Mouse (Mus musculus) megakaryocyte-erythroid progenitor cell, adult 5-6 weeks (primary cell): Measurements from ENCODE around the gene C2cd3. TPM values are rescaled to one million over a fixed set of nuclear protein-coding genes. Genes with fewer than 3 reads are reported as not detected.
A peak's percentile ranks its signal among the peaks of the same experiment; 100 is the strongest.

Experiments
- ATAC-seq: replicated peaks from 2 replicates; pipeline ENCODE4 v1.8.0; 2016; ENCODE audit warnings: mild to moderate bottlenecking, inconsistent platforms; ENCODE audit not compliant: severe bottlenecking, poor library complexity, low FRiP score, low TSS enrichment
- total RNA-seq, 2 experiments: library from RNA; stranded (forward) in 1 of 2; stranded (reverse) in 1 of 2; fragments of 200-1000, 215-1000 nt in 1 of 2; fragments of >200 nt in 1 of 2; fragmentation: Nextera tagmentation in 1 of 2; gene quantifications; 2 replicates each; pipeline ENCODE4 v1.2.3; 2014 to 2017

The C2cd3 gene
- total RNA-seq, 2 experiments from 2014 or later, result 32.6 to 57.6 TPM

DNA sequence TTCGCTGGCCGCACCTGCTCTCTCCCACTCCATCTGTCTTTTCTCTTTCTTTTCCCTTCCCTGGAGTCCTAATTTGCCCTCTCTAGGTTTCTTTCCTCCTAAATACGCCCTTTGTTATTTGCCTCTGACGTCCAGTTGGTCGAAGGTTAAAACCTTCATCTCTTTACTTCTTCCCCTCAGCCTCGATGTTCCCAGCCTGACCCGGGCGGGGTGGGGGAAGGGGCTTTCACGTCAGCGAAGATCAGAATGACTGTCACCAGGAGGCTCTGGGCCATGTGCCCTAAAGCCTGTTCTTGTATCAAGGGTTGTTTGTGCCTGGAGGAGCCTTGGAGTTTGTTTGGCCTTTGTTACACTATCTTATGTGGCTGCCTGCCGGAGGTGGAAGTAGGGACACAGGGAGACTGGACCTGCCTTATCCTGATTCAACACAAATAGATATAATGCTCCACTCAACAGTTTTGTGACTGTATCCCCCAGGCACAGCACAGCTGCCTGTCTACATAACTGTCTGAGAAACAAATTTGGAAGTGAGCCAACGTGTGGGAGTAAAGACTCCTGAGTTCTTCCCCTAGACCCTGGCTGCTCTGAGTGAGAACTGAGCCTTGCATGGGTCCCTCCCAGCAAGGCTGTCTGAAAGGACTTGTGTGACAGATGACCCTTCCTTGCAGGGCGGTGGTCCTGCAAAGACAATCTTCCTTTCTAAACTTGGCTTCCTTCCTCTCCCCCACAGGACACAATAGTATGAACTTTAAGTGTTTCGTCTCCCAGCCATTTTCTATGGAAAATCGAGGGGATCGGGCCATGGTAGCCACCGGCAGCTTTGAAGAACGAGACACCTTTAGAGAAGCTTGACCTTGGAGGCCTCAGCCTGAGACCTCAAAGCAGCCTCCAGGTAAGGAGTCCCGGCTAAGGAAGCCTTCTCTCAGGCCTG lies 121.7 kb downstream of the C2cd3 start:
- ATAC-seq, result peak; percentile 24

DNA sequence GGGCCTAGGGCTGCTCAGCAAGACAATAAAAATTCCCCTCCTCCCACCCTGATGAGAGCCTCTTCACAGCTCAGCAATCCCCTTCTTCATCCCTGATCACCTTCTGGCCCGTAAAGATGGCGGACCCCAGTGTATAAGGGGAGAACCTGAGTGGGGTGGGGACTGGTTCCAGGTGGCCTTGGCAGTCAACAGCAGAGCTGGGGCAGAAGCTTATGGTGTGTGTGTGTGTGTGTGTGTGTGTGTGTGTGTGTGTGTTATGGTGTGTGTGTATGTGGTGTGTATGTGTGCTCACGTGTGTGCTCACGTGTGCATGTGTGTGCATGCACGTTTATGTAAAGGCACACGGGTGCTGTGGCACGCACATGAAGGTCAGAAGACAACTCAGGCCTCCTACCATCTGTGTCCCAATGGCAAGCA lies 122.4 kb downstream of the C2cd3 start:
- no peak for ATAC-seq

DNA sequence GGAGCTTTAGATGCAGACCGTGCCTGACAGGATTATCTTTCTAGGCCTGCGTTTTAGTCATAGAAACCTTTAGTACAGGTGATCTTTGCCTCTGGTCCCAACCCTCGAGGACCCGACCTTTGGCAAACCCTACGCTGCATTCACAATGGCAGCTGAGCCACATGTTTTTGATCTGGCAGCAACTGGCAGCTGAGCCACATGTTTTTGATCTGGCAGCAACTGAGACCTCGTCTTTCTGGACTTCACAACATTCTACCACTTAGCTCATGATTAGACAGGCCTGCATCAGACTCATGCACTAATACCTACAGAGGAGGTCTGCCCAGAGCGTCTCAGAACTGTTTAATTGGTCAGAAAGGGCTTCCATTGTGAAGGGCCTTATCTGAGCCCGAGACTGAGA lies 123.0 kb downstream of the C2cd3 start:
- ATAC-seq, result no peak

DNA sequence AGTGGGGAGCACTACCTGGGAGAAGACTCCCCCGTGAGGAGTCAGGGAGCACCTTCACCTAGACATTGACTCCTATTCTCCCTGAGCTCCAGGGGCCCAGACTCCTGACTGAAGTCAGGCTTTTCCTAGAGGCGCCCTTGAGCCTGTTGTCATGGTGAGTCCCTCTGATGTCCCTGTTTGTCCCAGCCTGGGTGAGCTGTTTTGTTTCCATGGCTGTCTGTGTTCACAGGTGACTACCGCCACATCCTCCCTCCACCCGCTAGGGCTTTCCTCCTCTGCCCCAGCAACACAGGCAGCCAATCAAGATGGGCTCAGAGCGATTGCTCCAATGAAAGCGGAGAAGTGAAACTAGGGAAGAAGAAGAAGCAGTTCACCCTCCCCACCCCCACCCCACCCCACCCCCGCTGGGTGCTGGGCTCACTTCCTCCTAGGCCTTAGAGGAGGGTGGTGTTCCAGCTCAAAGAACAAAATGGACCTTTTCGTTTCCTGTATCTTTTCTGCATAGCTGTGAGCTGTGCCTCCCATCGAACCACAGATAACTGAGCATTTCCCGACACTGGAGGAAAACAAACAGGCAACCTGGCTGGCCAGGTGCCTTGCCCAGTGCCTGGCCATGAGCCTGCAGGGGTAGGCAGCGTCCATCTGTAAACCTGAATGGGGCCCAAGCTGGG lies 123.7 kb downstream of the C2cd3 start:
- ATAC-seq, result peak; percentile 49

GRCm38 (mm10) chr7:100496371-100496770 lies 124.3 kb downstream of the C2cd3 start:
- no peak for ATAC-seq

DNA sequence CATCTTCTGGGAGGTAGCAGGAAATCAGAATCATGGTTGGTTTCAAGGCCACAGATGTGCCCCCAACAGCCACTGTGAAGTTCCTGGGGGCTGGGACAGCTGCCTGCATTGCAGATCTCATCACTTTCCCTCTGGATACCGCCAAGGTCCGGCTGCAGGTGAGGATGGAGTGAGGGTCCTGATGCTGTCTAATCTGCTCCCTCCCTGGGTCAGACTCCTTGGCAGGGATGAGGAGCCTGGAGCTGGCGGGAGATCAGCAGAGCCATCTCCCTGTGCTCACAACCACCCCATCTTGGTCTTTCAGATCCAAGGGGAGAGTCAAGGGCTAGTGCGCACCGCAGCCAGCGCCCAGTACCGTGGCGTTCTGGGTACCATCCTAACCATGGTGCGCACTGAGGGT lies 124.8 kb downstream of the C2cd3 start:
- no peak for ATAC-seq

- no peak for ATAC-seq
Observed at GRCm38 (mm10) chr7:100497402-100497801, 125.4 kb downstream of the C2cd3 start.

DNA sequence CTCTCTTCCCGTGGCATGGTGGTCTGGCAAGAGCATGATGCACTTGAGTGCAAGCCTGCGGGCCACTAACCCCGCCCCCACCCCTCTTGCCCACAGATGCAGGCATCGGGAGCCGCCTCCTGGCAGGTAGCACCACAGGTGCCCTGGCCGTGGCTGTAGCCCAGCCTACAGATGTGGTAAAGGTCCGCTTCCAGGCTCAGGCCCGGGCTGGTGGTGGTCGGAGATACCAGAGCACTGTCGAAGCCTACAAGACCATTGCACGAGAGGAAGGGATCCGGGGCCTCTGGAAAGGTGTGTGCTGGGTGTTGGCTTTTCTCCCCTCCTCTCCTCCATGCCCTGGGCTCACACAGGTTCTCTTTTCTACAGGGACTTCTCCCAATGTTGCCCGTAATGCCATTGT lies 125.9 kb downstream of the C2cd3 start:
- no peak for ATAC-seq

- no peak for ATAC-seq
Observed at GRCm38 (mm10) chr7:100499465-100499864, 127.4 kb downstream of the C2cd3 start.

DNA sequence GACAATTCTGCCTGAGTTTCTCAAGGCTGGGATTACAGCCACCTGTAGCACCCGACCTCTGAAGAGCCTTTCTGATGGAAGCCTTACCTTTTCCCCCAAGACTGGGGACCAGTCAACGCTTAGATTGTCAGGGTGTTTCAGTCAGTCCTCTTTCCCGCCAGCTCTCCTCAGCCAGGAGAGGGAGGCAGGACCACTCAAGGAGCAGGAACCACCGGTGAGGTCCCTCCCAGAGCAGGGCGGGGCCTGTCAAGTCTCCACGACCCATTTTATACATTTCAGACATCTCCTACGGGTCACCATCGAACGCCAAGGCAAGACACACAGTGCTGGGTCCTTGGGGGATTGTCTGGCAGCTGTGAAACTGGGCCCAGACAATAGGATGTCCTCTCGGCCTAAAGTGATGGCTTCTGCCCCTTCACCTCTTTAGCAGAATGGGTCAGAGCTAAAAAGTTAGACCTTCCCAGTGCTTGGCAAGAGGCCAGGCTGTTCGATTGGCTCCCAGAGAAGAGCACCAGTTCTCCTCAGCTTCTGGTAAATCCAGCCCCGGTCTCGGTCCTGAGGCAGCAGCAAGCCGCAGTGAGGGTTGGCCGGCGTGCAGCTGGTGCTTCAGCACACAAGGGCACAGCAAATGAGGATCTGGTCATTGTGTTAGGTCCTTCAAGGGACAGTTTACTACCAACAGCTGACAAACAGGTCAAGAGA lies 128.4 kb downstream of the C2cd3 start:
- no peak for ATAC-seq

DNA sequence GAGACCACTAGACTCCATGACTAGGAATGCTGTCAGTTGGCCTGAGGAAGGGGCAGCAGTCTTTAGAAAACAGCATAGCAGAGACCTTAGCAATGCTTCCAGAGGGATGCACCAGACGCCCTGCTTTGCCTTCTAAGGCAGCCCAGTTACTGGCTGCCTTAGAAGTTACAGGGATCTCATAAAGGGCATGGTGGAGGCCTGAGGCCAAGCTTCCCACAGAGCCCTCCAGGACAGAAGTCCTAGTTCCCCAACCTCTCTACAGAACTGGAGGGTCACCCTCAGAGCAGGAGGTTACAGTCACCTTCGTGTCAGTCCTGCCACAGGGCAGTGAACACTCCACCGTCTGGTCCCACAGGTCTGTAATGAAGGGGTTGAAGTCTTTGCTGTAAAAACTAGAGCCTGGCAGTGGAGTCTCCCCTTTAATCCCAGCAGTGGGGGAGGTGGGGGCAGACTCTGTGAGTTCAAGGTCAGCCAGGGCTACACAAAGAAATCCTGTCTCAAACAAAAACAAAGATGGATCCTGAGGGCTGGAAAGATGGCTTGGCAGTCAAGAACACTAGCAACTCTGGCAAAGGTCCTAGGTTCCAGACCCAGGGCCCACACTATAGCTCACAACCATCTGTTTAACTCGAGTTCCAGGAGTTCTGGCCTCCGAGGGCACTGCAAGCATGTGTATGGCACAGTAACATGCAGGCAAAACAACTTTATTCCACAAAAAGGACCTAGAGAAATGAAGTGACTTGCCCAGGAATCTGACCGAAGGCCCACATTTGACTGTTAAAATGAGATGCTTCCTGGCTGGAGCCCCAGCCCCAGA lies 129.2 kb downstream of the C2cd3 start:
- ATAC-seq, result no peak

- no peak for ATAC-seq
Observed at GRCm38 (mm10) chr7:100501844-100502373, 129.9 kb downstream of the C2cd3 start.

DNA sequence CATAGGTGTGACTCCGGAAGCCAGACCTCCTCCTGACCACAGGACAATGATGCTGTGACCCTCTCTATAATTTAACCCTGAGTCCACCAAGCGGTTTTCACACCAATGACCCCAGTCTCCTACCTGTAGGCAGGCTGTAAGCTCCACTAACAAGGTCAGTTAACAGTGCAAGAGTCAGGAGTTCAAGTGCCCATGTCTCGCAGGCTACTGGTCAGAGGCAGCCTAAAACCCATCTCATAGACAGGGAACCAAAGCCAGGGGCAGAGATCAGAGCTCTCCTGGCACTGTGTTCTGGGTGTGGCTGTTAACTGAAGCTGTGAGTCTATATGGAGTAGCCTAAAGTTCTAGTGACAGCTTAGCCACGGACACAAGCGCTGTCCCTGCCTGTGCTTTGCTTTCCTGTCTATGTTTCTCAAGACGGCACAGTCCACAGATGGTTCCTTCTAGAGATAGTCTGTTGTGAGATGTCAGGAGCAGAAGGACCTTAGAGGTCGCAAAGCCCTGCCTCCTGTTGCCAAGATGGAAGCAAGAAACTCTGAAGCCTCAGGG lies 130.4 kb downstream of the C2cd3 start:
- peak; percentile 11; the same call in 1 of the 2 replicates for ATAC-seq

DNA sequence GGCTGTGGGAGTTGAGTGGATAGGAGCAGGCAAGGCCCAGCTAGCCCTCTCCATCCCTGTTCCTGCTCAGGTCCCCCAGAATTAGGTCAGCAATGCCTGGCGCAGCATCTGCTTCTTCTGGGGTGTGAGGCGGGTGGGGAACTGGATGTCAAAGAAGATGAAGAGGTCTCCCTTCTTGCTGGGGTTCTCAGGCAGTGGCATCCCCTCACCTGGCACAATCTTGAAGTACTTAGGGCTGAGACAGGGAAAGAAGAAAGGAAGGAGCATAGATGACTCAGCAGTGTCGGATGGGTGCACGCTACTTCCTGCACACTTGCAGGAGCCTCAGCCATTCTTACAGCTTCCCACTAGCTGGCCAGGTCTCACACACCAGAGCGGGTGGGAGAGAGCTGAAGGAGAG lies 131.0 kb downstream of the C2cd3 start:
- 0 out of 2 replicates have a peak, but pooled peaks have one; percentile 4 for ATAC-seq

GRCm38 (mm10) chr7:100504740-100505487 lies 132.9 kb downstream of the C2cd3 start:
- ATAC-seq, result no peak

- no peak for ATAC-seq
Observed at GRCm38 (mm10) chr7:100506494-100506893, 134.5 kb downstream of the C2cd3 start.

DNA sequence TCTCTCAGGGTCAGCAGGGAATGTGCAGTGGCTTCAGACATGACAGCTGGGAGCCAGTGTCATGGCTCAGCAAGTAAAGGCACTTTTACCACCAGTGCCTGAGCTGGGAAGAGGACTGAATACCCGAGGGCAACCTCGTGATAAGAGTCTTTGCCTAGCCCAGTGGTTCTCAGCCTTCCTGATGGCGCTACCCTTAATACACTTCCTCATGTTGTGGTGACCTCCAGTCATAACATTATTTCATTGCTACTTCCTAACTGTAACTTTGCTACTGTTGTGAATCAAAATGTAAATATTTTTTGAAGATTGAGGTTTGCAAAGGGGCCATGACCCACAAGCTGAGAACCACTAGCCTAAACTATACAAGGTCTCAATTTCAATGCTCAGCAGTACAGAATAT lies 136.6 kb downstream of the C2cd3 start:
- ATAC-seq, result no peak

DNA sequence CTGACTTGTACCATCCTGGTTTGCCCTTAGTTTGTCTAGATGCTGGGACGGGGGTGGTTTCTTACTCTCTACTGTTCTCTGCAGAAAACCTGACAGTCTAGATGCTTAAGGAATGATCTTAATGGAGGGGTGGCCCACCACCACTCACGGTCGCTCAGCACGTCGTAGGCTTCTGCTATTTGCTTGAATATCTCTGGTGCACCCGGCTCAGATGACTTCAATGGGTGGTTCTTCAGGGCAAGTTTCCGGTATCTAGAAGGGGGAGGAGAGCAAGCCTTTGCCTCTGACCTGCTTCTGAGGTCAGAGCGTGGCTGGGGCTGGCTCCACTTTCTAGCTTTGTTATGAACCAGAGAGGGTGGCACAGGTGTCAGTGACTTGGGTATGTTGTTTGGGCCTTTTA lies 139.6 kb downstream of the C2cd3 start:
- no peak for ATAC-seq
